Mouse (Mus musculus): ENCODE data around the gene Nr2c2ap.

DNA sequence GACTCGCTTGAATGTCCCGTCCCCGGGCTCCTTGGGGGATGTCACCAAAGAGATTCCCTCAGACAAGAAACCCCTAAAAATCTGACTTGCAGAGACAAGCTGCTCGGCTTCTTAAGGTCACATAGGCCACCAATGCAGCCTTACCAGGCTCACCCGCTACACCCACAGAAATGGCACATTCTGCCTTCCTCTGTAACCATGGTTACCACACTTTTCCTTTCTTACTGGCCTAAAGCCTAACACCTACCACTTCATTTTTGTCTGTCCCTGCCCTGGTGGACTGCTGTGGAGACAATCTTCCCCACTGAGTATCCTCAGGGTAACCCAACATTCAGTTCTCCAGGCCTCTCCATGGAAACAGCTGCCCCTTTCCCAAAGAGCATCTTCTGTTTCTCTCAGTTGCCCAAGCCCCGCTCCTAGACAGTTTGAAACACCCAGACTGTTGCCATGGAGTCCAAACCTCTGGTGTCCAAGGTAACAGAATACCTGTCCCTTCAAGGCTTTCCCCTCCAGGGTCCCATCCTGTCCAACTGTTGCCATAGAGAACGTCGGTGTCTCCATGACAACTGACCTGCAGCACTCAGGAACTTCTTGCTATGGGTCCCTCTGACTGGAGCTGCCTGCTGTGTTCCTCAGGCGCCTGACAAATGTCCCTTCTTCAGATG lies 41.7 kb upstream of the Nr2c2ap start:
- TF ChIP-seq CTCF (IDR thresholded peaks at IDR 0.05; ENCODE audit: borderline replicate concordance, extremely low read depth, insufficient read depth, insufficient read length) (no peak), POLR2A (IDR thresholded peaks at IDR 0.05; ENCODE audit: borderline replicate concordance, extremely low read depth, insufficient read depth, insufficient read length, poor library complexity, severe bottlenecking) (no peak)

Data from brain, embryonic 14.5 days (tissue).